Mouse (Mus musculus) neural tube, embryonic 11.5 days (tissue): ENCODE measurements around the gene Ngfr. TPM values are rescaled to one million over a fixed set of nuclear protein-coding genes. Genes with fewer than 3 reads are reported as not detected.

Source experiments
- ATAC-seq: fragments of 200-750 bp; cut with Nextera tagmentation; 2 replicates; pipeline ENCODE4 v1.8.0; 2017; ENCODE audit warnings: moderate number of reproducible peaks, mild to moderate bottlenecking, moderate TSS enrichment, moderate library complexity; ENCODE audit not compliant: insufficient read depth, low FRiP score, low TSS enrichment
- DNase-seq: peaks from one replicate; pipeline ENCODE4 v3.0.0-alpha.2; 2015; ENCODE audit warnings: low spot score
- H3K27ac ChIP-seq: fragments of 300-500 bp; sonication (generic); 2 replicates; pipeline ENCODE4 v1.5.1; 2014; ENCODE audit warnings: low read depth, mild to moderate bottlenecking, low read length
- H3K27me3 ChIP-seq: fragments of 300-500 bp; sonication (generic); 2 replicates; pipeline ENCODE4 v1.6.1; 2014; ENCODE audit warnings: mild to moderate bottlenecking, low read length, mixed read lengths; ENCODE audit not compliant: control insufficient read depth, insufficient read depth
- H3K36me3 ChIP-seq: fragments of 300-500 bp; sonication (generic); 2 replicates; pipeline ENCODE4 v1.6.1; 2014; ENCODE audit warnings: mild to moderate bottlenecking, low read length, moderate library complexity, mixed read lengths; ENCODE audit not compliant: control insufficient read depth, insufficient read depth
- H3K4me1 ChIP-seq: fragments of 300-500 bp; sonication (generic); 2 replicates; pipeline ENCODE4 v1.6.1; 2014; ENCODE audit warnings: low read length, mixed read lengths; ENCODE audit not compliant: control insufficient read depth, insufficient read depth
- H3K4me2 ChIP-seq: fragments of 300-500 bp; sonication (generic); 2 replicates; pipeline ENCODE4 v1.6.1; 2014; ENCODE audit warnings: low read depth, mild to moderate bottlenecking, moderate library complexity
- H3K4me3 ChIP-seq: fragments of 300-500 bp; sonication (generic); 2 replicates; pipeline ENCODE4 v1.5.1; 2014; ENCODE audit warnings: low read depth, low read length
- H3K9ac ChIP-seq: fragments of 300-500 bp; sonication (generic); 2 replicates; pipeline ENCODE4 v1.6.1; 2014; ENCODE audit warnings: mild to moderate bottlenecking, low read length
- H3K9me3 ChIP-seq: fragments of 300-500 bp; sonication (generic); 2 replicates; pipeline ENCODE4 v1.6.1; 2016; ENCODE audit warnings: low read length; ENCODE audit not compliant: control insufficient read depth
- WGBS: fragments of 180-500 bp; shearing (Covaris S2); extraction: QIAGEN DNeasy Blood & Tissue Kit; methylation state at CpG from one replicate; pipeline ENCODE4 v1.1.7; 2014; 5-methylcytosine and 5-hydroxymethylcytosine counted together
- polyA plus RNA-seq: library from polyadenylated mRNA; unstranded; fragments of >200 nt; fragmentation: Nextera tagmentation; extraction: Ambion mirVana; gene quantifications from 2 replicates; pipeline ENCODE4 v1.2.1, GENCODE M21; 2014

Gene Ngfr
- polyA plus RNA-seq, 1 experiment from 2014 or later: 97.6 TPM

DNA sequence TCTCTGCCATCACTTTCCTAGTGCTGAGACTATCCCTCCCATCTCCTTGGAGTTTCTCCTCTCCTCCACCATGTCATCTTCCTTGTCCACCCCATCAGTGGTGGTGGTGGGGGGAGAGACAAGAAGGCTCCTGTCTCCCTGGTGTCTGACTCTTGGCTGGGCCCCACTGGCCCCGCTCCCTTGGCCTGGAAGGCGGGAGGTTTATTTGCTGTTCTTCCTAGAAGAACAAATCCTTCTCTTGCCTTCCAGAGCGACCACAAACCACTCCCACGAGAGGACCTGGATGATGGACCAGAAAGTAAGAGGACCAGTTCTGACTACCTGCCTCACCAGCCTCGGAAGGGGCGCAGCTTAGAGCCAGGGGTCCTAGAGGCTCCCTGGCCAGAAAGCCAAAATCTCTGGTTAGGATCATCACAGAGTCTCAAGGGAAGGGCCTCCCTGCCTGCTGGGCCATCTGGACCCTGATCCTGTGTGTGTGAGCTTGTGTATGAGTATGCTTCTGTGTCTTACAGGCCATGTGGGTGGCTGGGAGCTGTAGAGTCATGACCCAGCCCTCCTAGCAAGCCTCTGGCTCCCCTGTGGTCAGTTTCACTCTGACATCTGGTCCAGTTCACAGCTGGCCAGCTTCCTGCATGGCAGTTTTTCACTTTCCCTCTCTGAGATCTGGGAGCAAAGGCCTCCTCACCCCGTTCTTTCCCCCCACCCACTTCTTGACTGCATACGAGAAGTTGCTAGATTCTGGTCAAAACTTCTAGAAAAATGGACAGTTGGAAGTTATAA, 19.4 kb downstream of the Ngfr start:
- no peaks in the 10 kb centered on the region for H3K27me3 ChIP-seq
- no peak overlapping the region for H3K27ac ChIP-seq
- H3K9ac ChIP-seq: no peak overlapping the region
- peaks cover 4% of the 10 kb centered on the region; the same call in 1 of the 2 replicates for H3K4me1 ChIP-seq
- H3K4me3 ChIP-seq: no peak overlapping the region
- ATAC-seq (no peak), DNase-seq (no peak)
- H3K4me2 ChIP-seq: no peak overlapping the region
- 64% methylated on average over 8 of the region's 8 CpGs for WGBS
- no peaks in the 10 kb centered on the region for H3K9me3 ChIP-seq
- H3K36me3 ChIP-seq: no peaks in the 10 kb centered on the region

DNA sequence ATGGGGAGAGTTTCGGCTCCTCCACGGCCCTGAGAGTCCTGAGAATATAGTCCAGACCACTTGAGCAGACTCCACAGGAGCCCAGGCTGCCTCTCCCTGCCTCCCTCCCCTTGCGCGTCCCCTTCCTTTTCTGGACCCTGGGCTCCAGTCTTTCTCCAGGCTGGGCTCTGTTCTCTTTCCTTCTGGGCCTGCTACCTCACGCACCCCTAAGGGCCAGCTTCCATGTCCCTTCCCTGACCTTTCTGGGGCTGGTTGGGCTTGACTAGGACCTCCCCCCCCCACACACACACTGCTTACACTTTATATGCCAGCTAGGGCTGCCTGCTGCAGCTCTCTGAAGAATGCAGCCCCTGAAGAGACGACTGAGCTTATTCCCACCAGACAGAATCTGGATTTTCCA, 20.2 kb downstream of the Ngfr start:
- no peak overlapping the region for H3K27ac ChIP-seq
- H3K36me3 ChIP-seq: no peaks in the 10 kb centered on the region
- H3K27me3 ChIP-seq: no peaks in the 10 kb centered on the region
- peaks cover 4% of the 10 kb centered on the region; the same call in 1 of the 2 replicates for H3K4me1 ChIP-seq
- WGBS: 60% methylated on average over 6 of the region's 6 CpGs
- no peak overlapping the region for H3K4me3 ChIP-seq
- H3K9me3 ChIP-seq: no peaks in the 10 kb centered on the region
- DNase-seq: no peak
- no peak overlapping the region for H3K9ac ChIP-seq
- no peak for ATAC-seq
- no peak overlapping the region for H3K4me2 ChIP-seq

DNA sequence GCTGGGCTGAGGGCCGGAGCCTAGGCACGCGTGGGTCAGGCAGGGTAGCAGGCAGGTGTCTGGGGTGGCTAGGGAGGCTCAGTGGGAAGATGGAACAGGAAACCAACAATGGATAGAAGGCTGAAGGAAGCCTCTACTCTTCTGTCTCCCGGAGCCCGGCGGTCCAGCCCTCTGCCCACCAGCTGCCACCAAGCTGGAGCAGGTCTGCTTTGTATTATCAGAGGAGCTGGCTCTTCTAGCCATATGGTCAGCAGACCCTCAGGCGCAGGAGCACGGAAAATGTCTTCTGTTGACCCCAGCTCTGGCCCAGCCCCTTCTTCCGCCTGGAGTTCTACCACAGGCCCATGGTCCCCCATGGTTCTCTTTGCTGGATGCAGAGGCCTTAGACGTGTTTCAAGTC, 22.2 kb downstream of the Ngfr start:
- DNase-seq (no peak), ATAC-seq (no peak)
- Histone ChIP-seq H3K27me3 (no peaks in the 10 kb centered on the region), H3K4me3 (no peak overlapping the region), H3K27ac (no peak overlapping the region), H3K9me3 (no peaks in the 10 kb centered on the region), H3K4me1 (peaks cover 4% of the 10 kb centered on the region; the same call in 1 of the 2 replicates), H3K4me2 (no peak overlapping the region), H3K9ac (no peak overlapping the region), H3K36me3 (no peaks in the 10 kb centered on the region)
- WGBS: 77% methylated on average over 10 of the region's 10 CpGs

DNA sequence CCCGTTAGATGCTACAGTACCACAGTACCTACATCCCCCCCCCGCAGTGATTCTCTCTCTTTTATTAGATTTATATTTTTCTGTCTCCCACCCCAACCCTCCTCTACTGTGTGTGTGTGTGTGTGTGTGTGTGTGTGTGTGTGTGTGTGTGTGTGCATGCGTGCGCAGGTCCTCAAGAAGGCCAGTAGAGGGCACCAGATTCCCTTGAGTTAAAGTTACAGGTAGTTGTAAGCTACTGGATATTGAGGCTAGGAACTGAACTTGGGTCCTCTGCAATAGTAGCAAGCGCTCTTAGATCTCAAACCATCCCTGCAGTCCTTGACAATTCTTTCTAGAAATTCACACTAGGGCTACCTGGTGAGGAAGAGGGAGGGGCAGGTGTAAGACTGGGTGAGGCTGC, 23.7 kb downstream of the Ngfr start:
- no peaks in the 10 kb centered on the region for H3K9me3 ChIP-seq
- no peaks in the 10 kb centered on the region for H3K36me3 ChIP-seq
- H3K27ac ChIP-seq: no peak overlapping the region
- no peak overlapping the region for H3K4me2 ChIP-seq
- DNase-seq: no peak
- H3K27me3 ChIP-seq: no peaks in the 10 kb centered on the region
- peaks cover 4% of the 10 kb centered on the region; the same call in 1 of the 2 replicates for H3K4me1 ChIP-seq
- no peak overlapping the region for H3K9ac ChIP-seq
- no peak for ATAC-seq
- H3K4me3 ChIP-seq: no peak overlapping the region
- WGBS: 94% methylated on average over 5 of the region's 5 CpGs

DNA sequence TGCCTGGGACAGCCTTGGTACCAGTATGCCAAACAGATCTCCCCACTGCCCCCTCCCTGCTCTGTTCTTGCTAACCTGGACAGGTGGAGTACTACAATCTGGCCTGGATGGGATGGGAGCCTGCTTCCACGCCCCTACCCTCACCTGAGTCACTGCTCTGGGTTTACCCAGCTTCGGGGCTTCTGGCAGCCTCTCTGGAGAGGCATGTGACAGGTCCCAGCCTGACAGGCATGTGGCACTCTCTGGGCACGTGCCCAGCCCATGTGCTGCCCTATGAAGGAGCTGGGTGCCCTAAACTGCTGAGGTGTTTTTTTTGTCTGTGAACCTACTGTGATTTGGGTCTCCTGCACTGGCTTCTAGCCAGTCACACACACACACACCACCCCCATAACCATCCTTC, 26.8 kb downstream of the Ngfr start:
- ATAC-seq (no peak), DNase-seq (no peak)
- H3K9ac ChIP-seq: no peak overlapping the region
- no peaks in the 10 kb centered on the region for H3K4me1 ChIP-seq
- 66% methylated on average over 3 of the region's 3 CpGs for WGBS
- no peak overlapping the region for H3K4me3 ChIP-seq
- H3K4me2 ChIP-seq: no peak overlapping the region
- no peaks in the 10 kb centered on the region for H3K27me3 ChIP-seq
- no peaks in the 10 kb centered on the region for H3K9me3 ChIP-seq
- no peaks in the 10 kb centered on the region for H3K36me3 ChIP-seq
- no peak overlapping the region for H3K27ac ChIP-seq

DNA sequence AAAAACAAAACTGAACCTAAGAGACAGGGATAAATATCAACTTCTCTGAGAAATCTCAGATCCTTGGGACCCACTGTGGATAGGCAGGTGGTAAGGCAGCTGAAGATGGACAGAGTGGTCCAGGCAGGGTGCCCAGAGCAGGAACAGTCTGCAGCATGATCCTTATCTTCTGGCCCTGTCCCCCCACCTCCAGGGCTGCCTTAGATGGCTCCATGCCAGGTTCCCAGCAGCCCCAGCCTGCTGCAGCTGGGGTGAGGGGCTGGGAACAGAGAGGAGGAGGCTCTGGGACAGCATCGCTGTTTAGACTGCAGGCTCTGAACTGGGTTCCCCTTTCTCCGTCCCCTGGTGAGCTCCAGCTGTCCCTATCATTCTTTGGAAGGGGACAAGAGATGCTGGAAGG, 27.8 kb downstream of the Ngfr start:
- H3K27ac ChIP-seq: no peak overlapping the region
- no peaks in the 10 kb centered on the region for H3K27me3 ChIP-seq
- no peaks in the 10 kb centered on the region for H3K9me3 ChIP-seq
- DNase-seq (no peak), ATAC-seq (no peak)
- H3K9ac ChIP-seq: no peak overlapping the region
- no peak overlapping the region for H3K4me3 ChIP-seq
- 86% methylated on average over 2 of the region's 2 CpGs for WGBS
- no peaks in the 10 kb centered on the region for H3K4me1 ChIP-seq
- no peak overlapping the region for H3K4me2 ChIP-seq
- H3K36me3 ChIP-seq: no peaks in the 10 kb centered on the region

DNA sequence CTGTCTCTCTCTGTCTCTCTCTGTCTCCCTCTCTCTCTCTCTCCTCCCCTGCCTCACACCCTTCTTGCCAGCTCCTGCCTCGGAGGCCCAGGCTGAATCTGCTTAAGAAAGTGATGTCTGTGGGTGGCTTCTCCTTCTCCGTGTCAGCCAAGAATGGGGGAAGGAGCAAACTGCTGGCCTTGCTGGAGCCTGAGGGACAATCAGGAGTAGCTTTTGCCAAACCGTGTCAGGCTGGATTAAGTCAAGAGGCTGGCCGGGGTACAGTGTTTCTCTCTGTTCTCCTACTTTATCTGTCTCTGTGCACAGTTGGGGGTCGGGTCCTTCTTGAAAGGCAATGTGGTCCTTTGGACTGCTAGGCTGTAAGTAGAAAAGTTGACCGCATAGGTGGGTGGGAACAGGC, 29.8 kb downstream of the Ngfr start:
- no peak overlapping the region for H3K9ac ChIP-seq
- H3K27ac ChIP-seq: no peak overlapping the region
- no peaks in the 10 kb centered on the region for H3K4me1 ChIP-seq
- DNase-seq: no peak
- no peaks in the 10 kb centered on the region for H3K9me3 ChIP-seq
- H3K27me3 ChIP-seq: no peaks in the 10 kb centered on the region
- no peak for ATAC-seq
- 44% methylated on average over 6 of the region's 6 CpGs for WGBS
- no peaks in the 10 kb centered on the region for H3K36me3 ChIP-seq
- no peak overlapping the region for H3K4me2 ChIP-seq
- H3K4me3 ChIP-seq: no peak overlapping the region

DNA sequence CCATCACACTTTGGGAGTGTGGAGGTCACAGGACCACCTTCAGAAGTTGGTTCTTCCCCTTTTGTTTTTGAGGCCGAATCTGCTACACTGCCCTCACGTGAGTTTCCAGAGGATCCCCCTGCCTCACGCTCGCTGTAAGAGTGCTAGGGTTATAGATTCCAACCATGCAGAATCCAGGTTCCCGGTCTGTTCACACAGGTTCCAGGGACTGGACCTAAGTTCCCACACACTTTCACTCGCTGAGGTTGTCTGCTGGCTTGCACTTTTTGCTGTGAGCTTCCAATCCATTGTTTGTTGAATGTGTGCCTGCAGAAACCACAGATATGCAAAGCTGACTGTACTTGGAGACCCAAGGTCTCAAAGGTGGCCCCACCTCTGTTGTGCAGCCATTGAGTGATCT, 30.5 kb downstream of the Ngfr start:
- ATAC-seq (no peak), DNase-seq (no peak)
- no peak overlapping the region for H3K4me2 ChIP-seq
- H3K27ac ChIP-seq: no peak overlapping the region
- H3K9me3 ChIP-seq: no peaks in the 10 kb centered on the region
- no peak overlapping the region for H3K4me3 ChIP-seq
- H3K4me1 ChIP-seq: no peaks in the 10 kb centered on the region
- no peaks in the 10 kb centered on the region for H3K36me3 ChIP-seq
- 85% methylated on average over 6 of the region's 6 CpGs for WGBS
- no peaks in the 10 kb centered on the region for H3K27me3 ChIP-seq
- H3K9ac ChIP-seq: no peak overlapping the region

DNA sequence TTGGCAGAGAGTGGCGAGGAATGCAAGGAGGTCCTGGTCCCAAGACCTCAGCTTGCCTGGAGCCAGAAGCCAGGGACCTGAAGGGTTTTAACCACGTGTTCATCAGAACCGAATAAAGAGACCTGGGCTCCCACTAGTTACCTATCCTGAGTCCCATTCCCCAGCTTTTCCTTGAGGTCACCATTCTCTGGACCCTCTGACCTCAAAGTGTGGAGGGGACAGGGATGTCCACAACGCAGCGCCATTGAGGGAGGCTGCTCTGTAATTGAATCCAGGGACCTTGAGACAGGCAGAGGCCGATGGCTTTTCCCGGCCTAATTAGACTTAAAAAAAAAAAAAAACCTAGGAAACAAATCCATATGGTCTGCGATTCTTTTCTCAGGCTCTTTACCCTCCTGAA, 32.3 kb downstream of the Ngfr start:
- Histone ChIP-seq H3K27ac (no peak overlapping the region), H3K4me2 (no peak overlapping the region)
- no peak for ATAC-seq

More for the DNA sequence above, 32.3 kb downstream of the Ngfr start:
- Histone ChIP-seq H3K36me3 (no peaks in the 10 kb centered on the region), H3K4me1 (no peaks in the 10 kb centered on the region), H3K4me3 (no peak overlapping the region), H3K9me3 (no peaks in the 10 kb centered on the region), H3K27me3 (no peaks in the 10 kb centered on the region), H3K9ac (no peak overlapping the region)
- WGBS: 47% methylated on average over 8 of the region's 8 CpGs
- DNase-seq: no peak
